Mouse (Mus musculus) adrenal gland, adult 18-20 months (tissue): ENCODE results near the gene Plekhh1. TPM values are rescaled to one million over a fixed set of nuclear protein-coding genes. Genes with fewer than 3 reads are reported as not detected.
"Not testable (repeated sequence)": the region's sequence is repeated elsewhere in the genome, so short reads cannot be mapped to it uniquely, and the experiment has no call there.

ENCODE experiments used
- DNase-seq, 2 experiments: peaks; one replicate each; pipeline ENCODE4 v3.0.0; 2021 to 2022; ENCODE audit warnings: low spot score in 2 of 2
- total RNA-seq, 2 experiments: library from RNA; stranded (reverse); gene quantifications; 1 replicate in 1 of 2; 2 replicates in 1 of 2; pipeline ENCODE4 v1.2.3; 2021

Gene Plekhh1
- total RNA-seq, 2 experiments from 2014 or later, result 1.9 to 3.6 TPM

GRCm38 (mm10) chr12:79022882-79023281 lies 6.1 kb upstream of the Plekhh1 start:
- peak; percentile 53 to 55 for DNase-seq

DNA sequence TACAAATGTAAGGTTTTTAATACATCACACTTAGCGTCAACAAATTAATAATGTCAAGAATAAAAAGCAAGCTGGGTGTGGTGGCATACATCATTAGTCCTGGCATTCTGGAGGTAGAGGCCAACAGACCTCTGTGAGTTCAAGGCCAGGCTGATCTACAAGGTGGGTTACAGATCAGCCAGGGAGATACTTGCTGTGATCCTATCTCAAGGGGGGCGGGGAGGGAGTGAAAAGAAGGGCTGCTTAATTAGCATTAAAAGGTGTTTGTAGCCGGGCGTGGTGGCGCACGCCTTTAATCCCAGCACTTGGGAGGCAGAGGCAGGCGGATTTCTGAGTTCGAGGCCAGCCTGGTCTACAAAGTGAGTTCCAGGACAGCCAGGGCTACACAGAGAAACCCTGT lies 1.4 kb upstream of the Plekhh1 start:
- DNase-seq, result not testable (repeated sequence)

DNA sequence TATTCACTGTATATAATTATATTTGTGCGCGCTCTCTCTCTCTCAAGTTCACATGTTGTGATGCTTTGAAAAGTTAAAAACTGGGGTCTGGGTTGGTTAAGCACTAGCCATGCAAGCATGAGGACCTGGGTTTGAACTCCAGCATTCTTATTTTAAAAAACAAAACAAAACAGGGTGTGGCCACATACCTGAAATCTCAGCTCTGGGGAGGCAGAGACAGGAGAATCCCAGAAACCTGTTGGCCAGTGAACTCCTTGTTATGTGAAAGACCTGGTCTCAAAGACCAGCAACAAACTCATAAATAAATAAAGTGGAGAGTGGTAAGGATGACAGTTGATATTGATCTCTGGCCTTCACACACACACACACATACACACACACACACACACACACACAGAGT lies 5.4 kb downstream of the Plekhh1 start:
- no peak for DNase-seq

DNA sequence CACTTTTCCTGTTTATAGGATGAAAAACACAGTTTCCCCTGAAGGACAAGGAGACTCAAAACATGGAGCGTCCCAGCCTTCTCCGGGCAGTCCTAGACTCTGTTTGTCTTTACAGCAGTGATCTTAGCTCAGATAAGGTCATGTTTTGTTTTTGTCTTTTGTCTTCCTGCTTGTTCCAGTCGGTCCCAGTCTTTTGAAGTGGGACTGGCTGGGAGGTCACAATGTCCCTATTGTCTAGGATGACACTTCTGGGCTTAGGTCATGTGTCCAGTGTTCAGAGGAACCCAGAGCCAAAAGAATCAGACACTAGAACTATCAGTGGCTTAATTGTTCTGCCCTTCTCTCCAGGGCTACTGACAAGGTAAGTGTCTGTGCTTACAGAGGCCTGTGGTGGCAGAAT lies 6.4 kb downstream of the Plekhh1 start:
- DNase-seq, result no peak

- DNase-seq, result no peak
These were observed 10.7 kb downstream of the Plekhh1 start for GRCm38 (mm10) chr12:79039708-79040107.

DNA sequence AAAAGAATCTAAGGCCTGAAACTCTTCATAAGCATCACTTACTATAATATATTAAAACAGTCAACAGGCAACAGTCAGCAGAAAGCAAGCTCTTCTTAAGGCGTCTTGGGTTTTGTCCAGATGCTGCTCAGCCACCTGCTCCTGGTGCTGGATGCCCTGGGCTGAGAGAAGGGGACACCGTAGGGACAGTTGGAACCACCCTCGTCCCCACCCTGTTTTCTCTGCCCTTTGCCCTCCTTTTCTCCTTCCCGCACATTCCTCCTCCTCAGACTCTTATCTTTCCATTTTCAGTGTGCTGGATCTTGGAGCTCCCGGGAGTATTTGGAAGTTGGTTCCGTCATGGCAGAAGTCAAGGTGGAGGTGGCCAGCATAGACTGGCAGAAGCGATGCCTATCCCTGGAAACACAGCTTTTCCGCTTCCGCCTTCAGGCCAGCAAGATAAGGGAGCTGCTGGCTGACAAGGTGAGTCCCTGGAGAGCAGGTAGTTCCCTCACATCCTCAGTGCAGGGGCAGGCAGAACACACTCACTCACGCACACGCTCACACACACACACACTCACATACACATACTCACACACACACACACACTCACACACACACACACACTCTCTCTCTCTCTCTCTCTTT lies 11.4 kb downstream of the Plekhh1 start:
- DNase-seq, result no peak

GRCm38 (mm10) chr12:79041436-79041835 lies 12.5 kb downstream of the Plekhh1 start:
- DNase-seq, result no peak

- no peak for DNase-seq
These were observed 15.7 kb downstream of the Plekhh1 start for GRCm38 (mm10) chr12:79044668-79045067.

GRCm38 (mm10) chr12:79046171-79046570 lies 17.2 kb downstream of the Plekhh1 start:
- DNase-seq, result no peak

DNA sequence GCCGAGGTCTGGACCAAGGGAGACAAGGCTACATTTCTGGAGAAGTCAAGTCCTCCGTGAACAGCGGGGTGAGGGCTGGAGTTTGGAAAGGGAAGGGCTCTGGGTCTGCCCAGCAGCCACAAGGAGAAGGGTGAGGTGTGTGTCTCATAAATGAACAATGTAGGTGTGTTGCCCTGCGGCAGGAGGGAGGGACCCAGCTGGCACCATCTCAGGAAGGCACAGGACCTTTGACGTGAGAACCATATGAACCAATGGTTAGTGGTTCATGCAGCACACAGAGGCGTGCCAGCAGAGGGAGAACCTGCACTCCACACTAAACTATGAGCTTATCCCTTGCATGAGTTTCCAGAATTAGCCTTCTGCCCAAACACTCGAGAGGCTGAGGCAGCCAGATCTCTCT lies 18.2 kb downstream of the Plekhh1 start:
- DNase-seq, result no peak

GRCm38 (mm10) chr12:79048898-79049297 lies 19.9 kb downstream of the Plekhh1 start:
- DNase-seq, result no peak

DNA sequence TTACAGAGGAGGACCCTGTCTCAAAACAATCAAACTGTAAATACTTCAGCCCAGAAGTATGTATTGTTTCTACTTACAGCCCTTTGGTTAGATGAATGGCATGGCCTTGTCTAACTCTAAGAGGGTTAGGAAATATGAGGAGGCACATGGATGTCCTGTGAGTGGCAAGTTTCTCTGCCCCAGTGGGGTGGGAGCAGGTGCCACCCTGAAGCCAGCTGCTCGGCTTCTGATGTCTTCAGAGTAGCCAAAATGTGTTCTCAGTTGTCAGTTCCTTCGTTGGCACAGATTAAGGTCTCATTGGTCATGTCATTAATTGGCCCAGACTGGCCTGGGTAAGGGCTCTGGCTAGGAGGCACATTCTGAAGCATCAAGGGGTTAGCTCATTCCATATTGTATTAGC lies 20.8 kb downstream of the Plekhh1 start:
- DNase-seq, result no peak

DNA sequence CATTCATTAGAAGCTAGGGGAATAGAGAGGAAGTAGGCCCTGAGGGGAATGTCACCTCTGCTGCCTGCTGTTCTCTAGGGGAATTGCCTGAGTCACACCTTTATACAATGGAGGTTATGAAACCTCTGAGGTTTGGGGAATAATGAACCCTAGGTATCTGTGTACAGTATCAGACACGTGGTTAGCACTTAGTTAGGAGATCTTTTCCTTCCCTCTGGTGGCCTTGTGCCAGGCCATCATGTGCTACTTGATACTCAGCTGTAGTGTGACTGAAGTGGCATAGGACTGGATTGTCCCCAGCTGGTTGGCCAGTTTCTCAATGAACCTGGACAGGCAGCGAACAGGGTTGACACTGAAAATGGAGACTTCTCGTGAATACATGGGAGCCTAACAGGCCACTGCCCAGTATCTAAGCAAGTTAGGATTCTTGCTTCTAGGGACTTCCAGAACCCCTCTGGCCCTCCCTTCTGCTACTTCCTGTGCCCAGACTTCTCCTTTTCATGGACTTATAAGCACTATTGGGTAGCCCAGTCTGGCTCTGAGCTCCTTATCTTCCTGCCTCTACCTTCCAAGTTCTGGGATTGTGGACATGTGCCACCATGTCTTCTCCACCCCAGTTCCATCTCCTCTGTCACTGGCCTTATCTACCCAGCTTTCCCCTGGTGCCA lies 21.7 kb downstream of the Plekhh1 start:
- no peak for DNase-seq

DNA sequence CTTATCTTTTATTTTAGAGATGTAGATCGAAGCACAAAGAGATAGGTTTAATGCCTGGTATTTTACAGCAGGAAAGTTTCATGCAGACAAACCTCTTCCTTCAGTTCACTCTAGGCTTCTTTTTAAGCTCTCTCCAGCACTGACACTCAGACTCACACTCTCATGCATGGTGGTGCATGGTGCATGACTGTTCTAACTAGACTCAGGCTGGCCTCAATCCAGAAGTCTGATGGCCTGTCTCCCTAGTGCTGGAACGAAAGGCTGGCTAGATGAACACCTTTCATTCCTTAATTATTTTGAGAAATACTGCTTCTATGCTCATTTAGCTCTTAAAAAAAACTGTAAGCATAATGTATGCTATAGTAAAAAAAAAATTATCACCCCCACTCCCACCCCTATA lies 23.1 kb downstream of the Plekhh1 start:
- DNase-seq, result no peak

- DNase-seq, result no peak
These were observed 26.3 kb downstream of the Plekhh1 start for GRCm38 (mm10) chr12:79055276-79055675.

GRCm38 (mm10) chr12:79059573-79059972 lies 30.6 kb downstream of the Plekhh1 start:
- no peak for DNase-seq

DNA sequence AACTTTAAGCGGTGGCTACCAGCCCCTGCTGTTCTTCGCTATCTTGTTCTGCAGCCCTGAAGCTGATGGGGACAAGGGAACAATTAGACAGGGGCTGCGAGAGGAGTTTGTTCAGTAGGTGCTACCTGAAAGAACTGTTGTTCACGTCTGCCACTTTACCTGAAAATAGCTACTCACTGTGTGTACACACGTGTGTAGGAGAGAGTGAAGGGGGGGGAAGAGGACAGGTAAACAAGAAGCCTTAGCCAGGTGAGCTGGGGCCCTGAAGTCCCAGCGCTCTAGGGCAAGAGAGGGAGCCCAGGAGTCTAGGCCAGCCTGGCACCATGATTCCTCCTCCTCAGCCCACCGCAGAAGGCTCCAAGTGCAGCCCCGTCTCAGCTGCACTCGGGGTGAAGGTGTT lies 31.2 kb downstream of the Plekhh1 start:
- no peak for DNase-seq

DNA sequence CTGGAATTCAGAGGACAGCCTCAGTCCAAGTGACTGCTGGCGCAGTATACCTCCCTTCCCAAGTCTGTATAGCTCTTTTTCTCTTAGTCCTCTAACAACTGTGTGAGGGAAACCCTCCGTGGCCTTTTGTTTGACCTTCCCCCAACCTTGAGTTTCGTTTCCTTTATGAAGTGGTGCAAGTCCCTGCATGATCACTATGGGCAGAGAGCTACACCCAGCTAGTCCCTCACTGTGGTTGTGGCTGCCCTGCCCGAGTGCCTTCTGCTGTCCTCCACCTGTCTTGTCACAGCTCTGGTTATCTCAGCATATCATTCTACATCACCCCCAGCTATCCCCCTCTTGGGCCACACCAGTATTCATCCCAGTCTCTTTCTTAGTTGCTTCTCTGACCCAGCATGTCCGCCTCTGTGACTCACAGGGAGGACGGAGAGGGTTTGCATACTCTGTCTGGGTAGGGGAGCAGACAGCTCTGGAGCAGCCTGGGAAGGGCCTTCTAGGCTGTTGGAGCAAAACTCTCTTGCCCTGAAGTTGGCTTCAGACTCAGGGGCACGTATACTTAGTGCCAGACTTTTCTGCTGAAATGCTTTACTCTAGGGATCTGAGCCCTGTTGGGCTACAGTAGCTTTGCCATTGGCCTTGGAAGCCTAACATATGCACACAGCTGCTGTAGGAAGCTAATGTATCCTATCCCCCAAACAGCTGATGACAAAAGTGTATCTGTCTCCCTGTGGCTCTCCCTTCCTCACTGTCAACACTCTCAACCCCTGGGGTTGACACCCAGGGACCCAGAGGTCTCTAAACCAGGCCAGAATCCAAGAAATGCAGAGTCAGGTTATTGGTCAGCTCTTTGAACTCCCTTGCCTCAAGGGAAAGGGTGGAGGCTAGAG lies 32.0 kb downstream of the Plekhh1 start:
- no peak for DNase-seq

DNA sequence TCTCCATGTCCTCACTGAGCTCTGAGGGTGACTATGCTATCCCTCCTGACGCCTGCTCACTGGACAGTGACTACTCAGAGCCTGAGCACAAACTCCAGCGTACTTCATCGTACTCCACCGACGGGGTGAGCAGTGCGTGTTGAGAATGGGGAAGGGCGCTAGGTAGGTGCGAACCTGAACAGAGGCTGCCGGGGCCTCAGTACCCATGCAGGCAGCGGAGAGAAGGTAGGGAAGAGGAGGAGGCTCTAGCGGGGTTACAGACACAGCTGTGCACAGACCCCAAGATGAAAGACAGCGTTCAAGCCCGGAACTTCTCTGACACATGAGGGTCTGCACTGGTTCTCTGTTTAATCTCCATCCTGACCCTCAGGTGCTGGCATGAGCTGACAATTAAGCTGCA lies 35.5 kb downstream of the Plekhh1 start:
- no peak for DNase-seq

DNA sequence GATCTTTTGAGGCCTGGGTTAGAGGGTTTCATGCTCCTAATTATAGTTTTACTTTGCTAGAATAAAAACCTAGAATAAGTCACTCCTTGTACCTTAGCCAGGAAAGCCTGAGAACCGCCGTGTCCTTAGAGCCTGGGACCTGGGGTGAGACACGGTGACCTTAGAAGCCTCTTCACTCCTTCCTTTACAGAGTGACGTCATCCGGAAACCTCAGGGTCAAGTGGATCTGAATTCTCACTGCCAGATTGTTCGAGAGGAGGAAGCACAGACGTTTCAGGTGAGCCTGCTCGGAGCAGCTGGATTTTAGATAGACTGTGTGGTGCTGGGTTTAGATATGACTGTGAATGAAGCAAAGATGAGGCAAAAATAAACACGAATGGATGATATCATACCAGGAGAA lies 37.5 kb downstream of the Plekhh1 start:
- no peak for DNase-seq

DNA sequence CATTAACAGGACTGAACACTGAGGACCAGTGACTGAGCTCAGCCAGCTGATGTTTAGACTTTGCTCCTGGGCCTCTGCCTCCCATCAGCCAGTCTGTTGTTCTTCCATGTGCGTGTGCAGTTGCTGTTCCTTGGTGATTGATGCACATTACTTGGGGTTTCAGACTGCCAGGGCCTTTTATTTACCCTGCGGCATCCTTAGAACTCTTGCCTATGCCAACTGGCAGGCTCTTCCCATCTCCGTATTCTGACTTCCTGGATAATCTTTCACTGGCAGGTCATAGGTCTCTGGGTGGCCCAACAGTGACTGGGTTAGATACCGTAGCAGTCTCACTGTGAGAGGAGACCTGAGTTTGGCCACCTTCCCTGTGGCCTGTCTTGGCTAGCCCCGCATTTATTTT lies 38.6 kb downstream of the Plekhh1 start:
- DNase-seq, result no peak

- DNase-seq, result no peak
These were observed 39.3 kb downstream of the Plekhh1 start for GRCm38 (mm10) chr12:79068306-79068705.
